Mouse (Mus musculus): ENCODE data around the gene Kcnk15. TPM values are rescaled to one million over a fixed set of nuclear protein-coding genes. Genes with fewer than 3 reads are reported as not detected.

Gene Kcnk15
- polyA plus RNA-seq, 1 experiment from 2014 or later = not detected

DNA sequence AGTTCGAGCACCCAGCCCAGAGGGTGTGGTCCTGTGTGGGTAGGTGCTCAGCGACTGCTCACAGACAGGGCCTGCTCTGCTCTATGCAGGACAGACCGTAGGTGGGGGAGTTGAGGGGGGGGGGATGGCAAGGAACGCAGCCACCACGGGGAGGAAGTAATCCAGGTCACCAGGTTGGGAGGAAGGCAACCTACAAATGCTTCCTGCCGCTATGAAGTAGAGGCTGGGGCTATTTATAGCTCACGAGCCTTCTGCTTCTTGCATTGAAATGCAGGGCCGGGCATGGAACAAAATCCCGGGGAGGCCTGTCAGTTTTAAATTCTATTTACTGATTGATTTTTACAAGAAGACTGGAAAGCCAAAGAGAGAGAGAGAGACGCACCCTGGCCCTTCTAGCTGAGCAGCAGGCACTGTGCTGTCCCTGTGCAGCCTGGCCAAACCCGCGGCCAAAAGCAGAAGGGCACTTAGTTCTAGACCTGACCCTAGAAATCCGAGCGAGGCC is 46.5 kb downstream of the Kcnk15 start:
- H3K27me3 ChIP-seq = peaks cover 9% of the 10 kb centered on the region
- H3K9ac ChIP-seq = no peak overlapping the region
- no peaks in the 10 kb centered on the region for H3K36me3 ChIP-seq
- H3K9me3 ChIP-seq (replicated peaks) = no peaks in the 10 kb centered on the region
- no peak for ATAC-seq (replicated peaks; ENCODE audit: insufficient number of reproducible peaks, insufficient read depth, low FRiP score, low read depth)
- H3K4me1 ChIP-seq (replicated peaks) = peaks cover 17% of the 10 kb centered on the region
- H3K4me2 ChIP-seq = no peak overlapping the region
- H3K4me3 ChIP-seq = no peak overlapping the region
- WGBS = 33% methylated on average over 14 of the region's 14 CpGs
- no peak overlapping the region for H3K27ac ChIP-seq

DNA sequence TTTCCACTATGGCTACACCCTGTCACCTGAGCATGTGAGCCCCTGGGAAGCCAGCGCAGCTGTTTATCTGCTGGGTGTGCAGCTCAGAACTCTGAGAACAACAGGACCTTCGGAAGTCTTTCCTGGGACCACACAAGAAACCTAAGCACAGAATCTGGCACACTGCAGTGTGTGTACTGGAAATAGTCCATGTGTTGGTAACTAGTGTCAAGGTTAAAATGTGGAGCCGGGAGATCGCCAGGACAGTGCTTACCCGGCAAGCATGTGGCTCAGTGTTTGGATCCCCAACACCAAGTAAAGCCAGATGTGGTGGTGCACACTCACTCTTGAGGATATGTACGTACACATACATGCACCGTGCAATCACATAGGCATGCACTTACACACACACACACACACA is 47.6 kb downstream of the Kcnk15 start:
- H3K4me2 ChIP-seq = no peak overlapping the region
- peaks cover 13% of the 10 kb centered on the region for H3K27me3 ChIP-seq
- H3K27ac ChIP-seq = no peak overlapping the region
- H3K9me3 ChIP-seq (replicated peaks) = no peaks in the 10 kb centered on the region
- no peak overlapping the region for H3K9ac ChIP-seq
- no peaks in the 10 kb centered on the region for H3K36me3 ChIP-seq
- no peak for ATAC-seq (replicated peaks; ENCODE audit: insufficient number of reproducible peaks, insufficient read depth, low FRiP score, low read depth)
- WGBS = 71% methylated on average over 7 of the region's 7 CpGs
- H3K4me1 ChIP-seq (replicated peaks) = peaks cover 17% of the 10 kb centered on the region
- H3K4me3 ChIP-seq = no peak overlapping the region

DNA sequence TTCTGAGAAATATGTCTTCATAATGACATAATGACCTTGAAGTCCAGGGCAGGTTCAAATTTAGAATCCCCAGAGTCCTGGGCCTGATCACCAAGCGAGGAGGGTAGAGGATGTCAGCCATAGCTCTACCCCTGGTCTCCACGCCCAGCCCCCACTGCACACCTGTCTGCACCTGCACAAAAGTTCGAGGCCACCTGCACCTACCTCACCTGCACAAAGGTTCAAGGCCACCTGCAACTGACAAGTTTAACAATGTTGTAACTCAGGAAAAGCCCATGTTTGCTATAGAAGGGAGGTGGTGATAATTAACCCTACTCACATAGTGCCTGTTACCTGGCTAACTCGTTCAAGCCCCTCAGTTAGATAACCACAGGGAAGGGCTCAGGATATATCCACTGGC is 49.0 kb downstream of the Kcnk15 start:
- Histone ChIP-seq H3K36me3 (no peaks in the 10 kb centered on the region), H3K27ac (no peak overlapping the region), H3K9ac (no peak overlapping the region), H3K27me3 (peaks cover 25% of the 10 kb centered on the region), H3K4me3 (no peak overlapping the region), H3K4me1 (replicated peaks) (peaks cover 17% of the 10 kb centered on the region), H3K4me2 (no peak overlapping the region), H3K9me3 (replicated peaks) (no peaks in the 10 kb centered on the region)
- ATAC-seq (replicated peaks; ENCODE audit: insufficient number of reproducible peaks, insufficient read depth, low FRiP score, low read depth) = no peak
- 66% methylated on average over 4 of the region's 4 CpGs for WGBS

DNA sequence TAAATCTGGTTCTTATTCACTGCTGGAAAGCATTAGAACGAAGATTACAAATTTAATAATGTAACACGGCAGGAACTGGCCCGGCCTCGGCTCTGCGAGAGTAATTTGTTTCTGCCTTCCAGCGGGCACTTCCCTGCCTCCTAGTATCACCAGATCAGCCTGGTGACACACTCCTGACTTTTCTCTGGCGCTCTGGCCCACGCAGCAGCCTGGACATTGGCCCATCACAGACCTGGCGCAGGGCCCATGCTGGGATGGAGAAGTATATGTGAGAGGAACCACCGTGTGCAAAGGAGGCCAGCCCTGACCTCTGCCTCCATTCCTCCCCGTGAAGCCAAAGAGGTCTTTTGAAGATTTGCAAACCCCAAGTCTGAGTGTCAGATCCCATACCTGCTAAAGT is 50.0 kb downstream of the Kcnk15 start:
- H3K36me3 ChIP-seq = no peaks in the 10 kb centered on the region
- H3K4me2 ChIP-seq = no peak overlapping the region
- peaks cover 35% of the 10 kb centered on the region for H3K27me3 ChIP-seq
- H3K9me3 ChIP-seq (replicated peaks) = no peaks in the 10 kb centered on the region
- no peak overlapping the region for H3K27ac ChIP-seq
- peaks cover 17% of the 10 kb centered on the region for H3K4me1 ChIP-seq (replicated peaks)
- no peak; the same call in 1 of the 2 replicates for ATAC-seq (replicated peaks; ENCODE audit: insufficient number of reproducible peaks, insufficient read depth, low FRiP score, low read depth)
- 54% methylated on average over 11 of the region's 11 CpGs for WGBS
- H3K9ac ChIP-seq = no peak overlapping the region
- H3K4me3 ChIP-seq = no peak overlapping the region

DNA sequence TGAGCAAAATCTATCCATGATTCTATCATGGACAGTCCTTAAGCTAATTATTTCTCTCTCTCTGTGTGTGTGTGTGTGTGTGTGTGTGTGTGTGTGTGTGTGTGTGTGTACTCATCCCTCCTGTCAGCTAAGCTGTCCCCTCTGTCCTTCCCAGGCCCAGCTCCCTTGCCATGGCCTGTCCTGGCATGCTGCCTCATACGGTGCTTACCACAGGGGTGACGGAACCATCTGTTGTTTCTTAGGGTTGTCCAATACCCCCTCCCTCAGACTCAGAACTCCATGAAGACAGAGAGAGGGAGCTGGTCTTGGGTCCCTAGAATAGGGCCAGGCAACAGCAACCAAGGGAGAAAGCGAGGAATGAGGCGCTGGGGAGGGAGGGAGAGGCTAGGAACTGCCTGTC is 50.9 kb downstream of the Kcnk15 start:
- no peak overlapping the region for H3K4me2 ChIP-seq
- ATAC-seq (replicated peaks; ENCODE audit: insufficient number of reproducible peaks, insufficient read depth, low FRiP score, low read depth) = no peak
- H3K9me3 ChIP-seq (replicated peaks) = no peaks in the 10 kb centered on the region
- no peak overlapping the region for H3K27ac ChIP-seq
- no peaks in the 10 kb centered on the region for H3K36me3 ChIP-seq
- H3K27me3 ChIP-seq = peaks cover 37% of the 10 kb centered on the region
- 67% methylated on average over 4 of the region's 4 CpGs for WGBS
- no peak overlapping the region for H3K4me3 ChIP-seq
- H3K9ac ChIP-seq = no peak overlapping the region
- H3K4me1 ChIP-seq (replicated peaks) = peaks cover 17% of the 10 kb centered on the region

- no peaks in the 10 kb centered on the region for H3K9me3 ChIP-seq (replicated peaks)
- 59% methylated on average over 5 of the region's 5 CpGs for WGBS
Measured at GRCm38 (mm10) chr2:163907131-163907530, 53.7 kb downstream of the Kcnk15 start.

More at GRCm38 (mm10) chr2:163907131-163907530, 53.7 kb downstream of the Kcnk15 start:
- Histone ChIP-seq H3K9ac (no peak overlapping the region), H3K4me1 (replicated peaks) (peaks cover 11% of the 10 kb centered on the region), H3K4me2 (no peak overlapping the region), H3K4me3 (no peak overlapping the region), H3K27ac (no peak overlapping the region), H3K36me3 (no peaks in the 10 kb centered on the region), H3K27me3 (peaks cover 49% of the 10 kb centered on the region)
- ATAC-seq (replicated peaks; ENCODE audit: insufficient number of reproducible peaks, insufficient read depth, low FRiP score, low read depth) = no peak

Other genes starting within 250 kb of the Kcnk15 start
- 54.8 and 57.1 TPM in 2 replicates for gene Serinc3, start 208.5 kb upstream of the Kcnk15 start, polyA plus RNA-seq (2015; fragmentation: Nextera tagmentation; extraction: Ambion mirVana)
- gene Pkig, start 195.3 kb upstream of the Kcnk15 start, polyA plus RNA-seq (2015; fragmentation: Nextera tagmentation; extraction: Ambion mirVana) = 289 and 356 TPM in 2 replicates
- 3.0 and 8.4 TPM in 2 replicates for gene Ada, start 103.4 kb upstream of the Kcnk15 start, polyA plus RNA-seq (2015; fragmentation: Nextera tagmentation; extraction: Ambion mirVana)
- gene Ccn5, start 32.8 kb upstream of the Kcnk15 start, polyA plus RNA-seq (2015; fragmentation: Nextera tagmentation; extraction: Ambion mirVana) = 2.2 and 3.5 TPM in 2 replicates
- 0.31 and 0.52 TPM in 2 replicates for gene Rims4, start 65.0 kb downstream of the Kcnk15 start, polyA plus RNA-seq (2015; fragmentation: Nextera tagmentation; extraction: Ambion mirVana)
- 202 and 213 TPM in 2 replicates for gene Ywhab, start 141.3 kb downstream of the Kcnk15 start, polyA plus RNA-seq (2015; fragmentation: Nextera tagmentation; extraction: Ambion mirVana)
- 0.92 and 1.1 TPM in 2 replicates for gene Pabpc1l, start 171.8 kb downstream of the Kcnk15 start, polyA plus RNA-seq (2015; fragmentation: Nextera tagmentation; extraction: Ambion mirVana)
- 11.8 and 13.7 TPM in 2 replicates for gene Stk4, start 216.7 kb downstream of the Kcnk15 start, polyA plus RNA-seq (2015; fragmentation: Nextera tagmentation; extraction: Ambion mirVana)
- gene Tomm34, start 217.5 kb downstream of the Kcnk15 start, polyA plus RNA-seq (2015; fragmentation: Nextera tagmentation; extraction: Ambion mirVana) = 42.8 and 51.8 TPM in 2 replicates